In genomic region chr1:179326262-179326964, GRCm38 (mm10) we compare ENCODE assay signal across 11 mouse cellular contexts.
DNase-seq lines count a peak whose midpoint lies in the region; ATAC-seq lines count a peak whose summit lies in the region.
"Had no signal": no experiment of that assay in that cellular context is flagged by ENCODE, and none has a peak within 500 bp of the region (broad histone marks: within the 10 kb centered on the region; RNA-seq: fewer than 3 reads in every experiment).

No protein-coding gene starts in this region.

- no peak overlapping the region for H3K27ac ChIP-seq in heart, embryonic 12.5 days (ENCODE audit: poor library complexity, severe bottlenecking)
- peak overlapping the region; percentile 67; the same call in 1 of the 2 replicates for H3K27ac ChIP-seq in hindbrain, embryonic 11.5 days (ENCODE audit: low read depth, low read length)
- H3K27ac ChIP-seq in heart, embryonic 11.5 days (ENCODE audit: low read depth, low read length), result no peak overlapping the region
- H3K27ac ChIP-seq: embryonic facial prominence, embryonic 15.5 days had no signal

- ATAC-seq in heart, embryonic 12.5 days (ENCODE audit: insufficient number of reproducible peaks, low FRiP score), result no peak
- peak; percentile 70 for ATAC-seq in hindbrain, embryonic 11.5 days (ENCODE audit: low FRiP score)
- no peak for ATAC-seq in heart, embryonic 11.5 days (replicated peaks; ENCODE audit: insufficient number of reproducible peaks, low FRiP score, low TSS enrichment)

- no peaks in the 10 kb centered on the region for H3K27me3 ChIP-seq in heart, embryonic 12.5 days (replicated peaks)
- no peaks in the 10 kb centered on the region for H3K27me3 ChIP-seq in hindbrain, embryonic 11.5 days (ENCODE audit: control insufficient read depth, insufficient read depth, low read length)
- H3K27me3 ChIP-seq in heart, embryonic 11.5 days (ENCODE audit: control insufficient read depth, insufficient read depth, low read length), result no peaks in the 10 kb centered on the region
- H3K27me3 ChIP-seq: embryonic facial prominence, embryonic 15.5 days had no signal

- H3K4me2 ChIP-seq in heart, embryonic 12.5 days, result no peak overlapping the region
- H3K4me2 ChIP-seq in hindbrain, embryonic 11.5 days (replicated peaks; ENCODE audit: low read depth, low read length), result no peak overlapping the region
- no peak overlapping the region for H3K4me2 ChIP-seq in heart, embryonic 11.5 days
- H3K4me2 ChIP-seq: embryonic facial prominence, embryonic 15.5 days had no signal

- WGBS in heart, embryonic 12.5 days, result 79% methylated on average over 9 of the region's 9 CpGs
- 78% methylated on average over 9 of the region's 9 CpGs for WGBS in hindbrain, embryonic 11.5 days
- 88% methylated on average over 9 of the region's 9 CpGs for WGBS in heart, embryonic 11.5 days (ENCODE audit: insufficient replicate concordance)

- intact Hi-C loops in left cerebral cortex, postnatal 25 days (cut with DNase I), result no loop called here

- H3K4me1 ChIP-seq in heart, embryonic 12.5 days (replicated peaks), result no peaks in the 10 kb centered on the region
- peaks cover 2% of the 10 kb centered on the region; the same call in 1 of the 2 replicates for H3K4me1 ChIP-seq in hindbrain, embryonic 11.5 days (replicated peaks; ENCODE audit: control insufficient read depth, insufficient read depth, low read length)
- no peaks in the 10 kb centered on the region; the same call in 1 of the 2 replicates for H3K4me1 ChIP-seq in heart, embryonic 11.5 days (ENCODE audit: control insufficient read depth, insufficient read depth, low read length)
- H3K4me1 ChIP-seq: embryonic facial prominence, embryonic 15.5 days had no signal

- H3K36me3 ChIP-seq in heart, embryonic 12.5 days, result no peaks in the 10 kb centered on the region
- H3K36me3 ChIP-seq in hindbrain, embryonic 11.5 days (ENCODE audit: control insufficient read depth, insufficient read depth, low read length), result no peaks in the 10 kb centered on the region
- no peaks in the 10 kb centered on the region for H3K36me3 ChIP-seq in heart, embryonic 11.5 days (ENCODE audit: control insufficient read depth, insufficient read depth, low read length)
- H3K36me3 ChIP-seq: embryonic facial prominence, embryonic 15.5 days had no signal

- no peak overlapping the region for H3K4me3 ChIP-seq in heart, embryonic 12.5 days
- H3K4me3 ChIP-seq in hindbrain, embryonic 11.5 days (ENCODE audit: low read depth, low read length), result no peak overlapping the region
- no peak overlapping the region for H3K4me3 ChIP-seq in heart, embryonic 11.5 days (ENCODE audit: low read depth, low read length)
- H3K4me3 ChIP-seq: embryonic facial prominence, embryonic 15.5 days; myocyte had no signal

- no peaks in the 10 kb centered on the region for H3K9me3 ChIP-seq in heart, embryonic 12.5 days (replicated peaks)
- H3K9me3 ChIP-seq in hindbrain, embryonic 11.5 days (ENCODE audit: control insufficient read depth, low read length), result no peaks in the 10 kb centered on the region
- H3K9me3 ChIP-seq in heart, embryonic 11.5 days (replicated peaks; ENCODE audit: control insufficient read depth, low read length), result no peaks in the 10 kb centered on the region
- H3K9me3 ChIP-seq: embryonic facial prominence, embryonic 15.5 days had no signal

- no peak overlapping the region for H3K9ac ChIP-seq in heart, embryonic 12.5 days
- H3K9ac ChIP-seq in hindbrain, embryonic 11.5 days (ENCODE audit: low read depth, low read length), result no peak overlapping the region
- H3K9ac ChIP-seq in heart, embryonic 11.5 days (ENCODE audit: low read depth, low read length), result no peak overlapping the region
- H3K9ac ChIP-seq: embryonic facial prominence, embryonic 15.5 days had no signal

- peak; percentile 36 for DNase-seq in heart, adult 11 months
- DNase-seq in hindbrain, embryonic 11.5 days (ENCODE audit: low spot score), result peak; percentile 37
- DNase-seq in left cerebral cortex, postnatal 25 days (ENCODE audit: low spot score in 2 of 2), result peak; percentile 50 to 52
- DNase-seq in right cerebral cortex, postnatal 14 days, result peak; percentile 10
- DNase-seq in spleen, postnatal 14 days (ENCODE audit: low spot score in 2 of 2), result no peak
- no peak for DNase-seq in adrenal gland, postnatal 14 days
- DNase-seq: kidney, postnatal 10 days had no signal

Comparison
In these comparisons a context has a peak if more than half of its experiments do, and no peak if none do; other contexts are left out.
1. DNase-seq: peak in heart, adult 11 months (single experiment), hindbrain, embryonic 11.5 days (single experiment), left cerebral cortex, postnatal 25 days (2 of 2) and right cerebral cortex, postnatal 14 days (single experiment); none in spleen, postnatal 14 days (0 of 2) and adrenal gland, postnatal 14 days (single experiment).